Comparison of ENCODE assay signal across 9 mouse cellular contexts in genomic region chr7:102442432-102442831, GRCm38 (mm10). TPM values are rescaled to one million over a fixed set of nuclear protein-coding genes. Genes with fewer than 3 reads are reported as not detected.
DNase-seq lines count a peak whose midpoint lies in the region; ATAC-seq and TF ChIP-seq lines count a peak whose summit lies in the region.
"Had no signal": no experiment of that assay in that cellular context is flagged by ENCODE, and none has a peak within 500 bp of the region (broad histone marks: within the 10 kb centered on the region; RNA-seq: fewer than 3 reads in every experiment).

No protein-coding gene starts in this region.

- H3K9ac ChIP-seq in heart, postnatal 0 days (replicated peaks; ENCODE audit: low read depth, low read length) = peak overlapping the region; percentile 82
- H3K9ac ChIP-seq in MEL (ENCODE audit: control insufficient read depth, low read depth, low read length, poor library complexity, severe bottlenecking) = peak overlapping the region; percentile 99
- peak overlapping the region; percentile 82 for H3K9ac ChIP-seq in forebrain, embryonic 16.5 days (replicated peaks; ENCODE audit: low read depth, low read length)

- peaks cover 31% of the 10 kb centered on the region for H3K79me2 ChIP-seq in MEL (ENCODE audit: control insufficient read depth, insufficient read depth, low read length, poor library complexity)
- peaks cover 38% of the 10 kb centered on the region for H3K79me2 ChIP-seq in macrophage (ENCODE audit: inconsistent target)

- TF ChIP-seq POLR2A in MEL (IDR thresholded peaks at IDR 0.05; ENCODE audit: control insufficient read depth in 1 of 2, insufficient read depth in 1 of 2, low read depth in 1 of 2, low read length in 2 of 2, poor library complexity in 1 of 2) = no peak

- H3K9me3 ChIP-seq in heart, postnatal 0 days (replicated peaks; ENCODE audit: control insufficient read depth, low read length) = no peaks in the 10 kb centered on the region
- H3K9me3 ChIP-seq in MEL (replicated peaks; ENCODE audit: insufficient read depth, low read length) = no peaks in the 10 kb centered on the region
- no peaks in the 10 kb centered on the region for H3K9me3 ChIP-seq in forebrain, embryonic 16.5 days (ENCODE audit: control insufficient read depth, low read length)

- no peak for TF ChIP-seq RAD21 in MEL (IDR thresholded peaks at IDR 0.05; ENCODE audit: low read depth, low read length)

- ATAC-seq in heart, postnatal 0 days (ENCODE audit: insufficient read depth, low read depth) = no peak
- no peak for ATAC-seq in forebrain, embryonic 16.5 days

- H3K4me2 ChIP-seq in heart, postnatal 0 days (ENCODE audit: low read depth, low read length) = peak overlapping the region; percentile 87
- peak overlapping the region; percentile 85 for H3K4me2 ChIP-seq in forebrain, embryonic 16.5 days (ENCODE audit: low read length)

- peak overlapping the region; percentile 85 for H3K4me3 ChIP-seq in heart, postnatal 0 days (ENCODE audit: low read depth, low read length)
- peak overlapping the region; percentile 49 to 99 for H3K4me3 ChIP-seq in MEL (ENCODE audit: control insufficient read depth in 1 of 2, insufficient read depth in 1 of 2, low read depth in 2 of 2, low read length in 2 of 2)
- peak overlapping the region; percentile 89 for H3K4me3 ChIP-seq in forebrain, embryonic 16.5 days (replicated peaks; ENCODE audit: low read length)
- peak overlapping the region; percentile 79 for H3K4me3 ChIP-seq in macrophage (ENCODE audit: inconsistent target)

- peak overlapping the region; percentile 76 for H3K27ac ChIP-seq in heart, postnatal 0 days (ENCODE audit: low read depth)
- H3K27ac ChIP-seq in MEL (ENCODE audit: control insufficient read depth, low read depth, low read length) = peak overlapping the region; percentile 98
- peak overlapping the region; percentile 23; the same call in 1 of the 2 replicates for H3K27ac ChIP-seq in forebrain, embryonic 16.5 days (ENCODE audit: low read length)
- peak overlapping the region; percentile 76 for H3K27ac ChIP-seq in macrophage

- H3K27me3 ChIP-seq in heart, postnatal 0 days (ENCODE audit: control insufficient read depth, insufficient read depth, low read length) = no peaks in the 10 kb centered on the region
- no peaks in the 10 kb centered on the region for H3K27me3 ChIP-seq in MEL (ENCODE audit: control insufficient read depth in 1 of 2, insufficient read depth in 2 of 2, low read length in 2 of 2)
- no peaks in the 10 kb centered on the region for H3K27me3 ChIP-seq in forebrain, embryonic 16.5 days (replicated peaks; ENCODE audit: control insufficient read depth, insufficient read depth, low read length)

- no peak for DNase-seq in heart, postnatal 0 days (ENCODE audit: low spot score)
- DNase-seq in heart, adult 18-20 months = no peak
- DNase-seq in MEL (ENCODE audit: low read depth, low spot score) = no peak
- no peak for DNase-seq in urinary bladder, postnatal 14 days (ENCODE audit: low spot score)
- no peak for DNase-seq in left cerebral cortex, postnatal 4 days
- DNase-seq in kidney, postnatal 4 days = no peak
- DNase-seq: thymus, adult 18-20 months had no signal

- no peak for TF ChIP-seq CTCF in heart, postnatal 0 days (IDR thresholded peaks at IDR 0.05; ENCODE audit: low read depth)
- no peak for TF ChIP-seq CTCF in MEL (IDR thresholded peaks at IDR 0.05 in 2 of 3, conservative IDR thresholded peaks at IDR 0.05 in 1 of 3; ENCODE audit: control insufficient read depth in 1 of 3, insufficient read depth in 1 of 3, low read depth in 2 of 3, low read length in 3 of 3, poor library complexity in 1 of 3, severe bottlenecking in 1 of 3)

- H3K36me3 ChIP-seq in heart, postnatal 0 days (replicated peaks; ENCODE audit: control insufficient read depth, insufficient read depth, low read length) = peaks cover 23% of the 10 kb centered on the region
- H3K36me3 ChIP-seq in MEL (ENCODE audit: control insufficient read depth in 1 of 2, insufficient read depth in 2 of 2, low read length in 2 of 2) = peaks cover 17 to 32% of the 10 kb centered on the region in 2 experiments
- H3K36me3 ChIP-seq in forebrain, embryonic 16.5 days (ENCODE audit: control insufficient read depth, insufficient read depth) = 0 out of 2 replicates have a peak, but pooled peaks cover 2% of the 10 kb centered on the region
- H3K36me3 ChIP-seq in macrophage (ENCODE audit: inconsistent target) = 0 out of 2 replicates have a peak, but pooled peaks cover 4% of the 10 kb centered on the region

- peaks cover 11% of the 10 kb centered on the region for H3K4me1 ChIP-seq in heart, postnatal 0 days (ENCODE audit: control insufficient read depth, insufficient read depth)
- H3K4me1 ChIP-seq in MEL (ENCODE audit: control insufficient read depth in 1 of 2, insufficient read depth in 2 of 2, low read length in 2 of 2) = peaks cover 8 to 20% of the 10 kb centered on the region in 2 experiments
- H3K4me1 ChIP-seq in forebrain, embryonic 16.5 days (replicated peaks; ENCODE audit: control insufficient read depth, insufficient read depth, low read length) = peaks cover 22% of the 10 kb centered on the region

- no peak for TF ChIP-seq EP300 in heart, postnatal 0 days (IDR thresholded peaks at IDR 0.05; ENCODE audit: low read depth)
- TF ChIP-seq EP300 in MEL (IDR thresholded peaks at IDR 0.05; ENCODE audit: low read depth in 1 of 2, low read length in 2 of 2) = no peak

- intact Hi-C loops in left cerebral cortex, postnatal 4 days (cut with DNase I) = no loop called here

- WGBS in heart, postnatal 0 days = 4% methylated on average over 4 of the region's 4 CpGs
- 1% methylated on average over 4 of the region's 4 CpGs for whole genome bisulfite sequencing in forebrain, embryonic 16.5 days
- WGBS in macrophage (ENCODE audit: missing documents) = 0% methylated on average over 4 of the region's 4 CpGs

TF ChIP-seq in MEL, 35 proteins besides CTCF, POLR2A, EP300 and RAD21 (continues in another document):
- TF ChIP-seq MXI1 (IDR thresholded peaks at IDR 0.05; ENCODE audit: low read depth, low read length) (peak; percentile 13; the same call in 1 of the 2 replicates), MAX (IDR thresholded peaks at IDR 0.05; ENCODE audit: low read length) (no peak), CHD1 (IDR thresholded peaks at IDR 0.05; ENCODE audit: low read depth, low read length) (no peak)

RNA-seq across cellular contexts. Expression of gene Rrm1, which starts 0.9 kb away (rescaled TPM):
- 58.2 and 102 TPM in 2 replicates for total RNA-seq in heart, postnatal 0 days (2014; rRNA removed; ENCODE audit: low replicate concordance)
- polyA plus RNA-seq in heart, postnatal 0 days (2015; fragmentation: Nextera tagmentation; extraction: Ambion mirVana) = 34.4 and 36.4 TPM in 2 replicates
- 10 to 100 TPM in 1 of 2 experiments, 1 to 10 TPM in 1; 9.5 to 10.1 TPM for total RNA-seq in heart, adult 18-20 months (2021)
- total RNA-seq in MEL (2012; rRNA removed) = 147 and 154 TPM in 2 replicates
- polyA plus RNA-seq in MEL (2012; ENCODE audit: insufficient read depth in 1 of 2, insufficient read length in 2 of 2, low read depth in 1 of 2, low replicate concordance in 2 of 2, missing spikeins in 1 of 2) (100 to 1,000 TPM in 1 of 2 experiments, not detected in 1; 228 TPM), macrophage (2018) (17.3 to 71.9 TPM (median 64.3 TPM) in 3 replicates)
- 79.3 and 96.2 TPM in 2 replicates for polyA plus RNA-seq in forebrain, embryonic 16.5 days (2015; fragmentation: Nextera tagmentation; extraction: Ambion mirVana)
- total RNA-seq in macrophage (2018; cell fraction: chromatin; rRNA removed) = 10 to 100 TPM in 16 of 26 experiments, 1 to 10 TPM in 10; 3.6 to 49.4 (median 17.3) TPM
- total RNA-seq in macrophage (2018; cell fraction: cytosol; rRNA removed) = 10 to 100 TPM; 11.1 to 27.7 (median 17.6) TPM
- 10 to 100 TPM in 19 of 26 experiments, 1 to 10 TPM in 7; 5.5 to 82.4 (median 12.4) TPM for total RNA-seq in macrophage (2018; cell fraction: nucleus; rRNA removed)
- total RNA-seq in left cerebral cortex, postnatal 4 days (2021) = 10 to 100 TPM; 24.8 to 25.0 TPM

RNA-seq across cellular contexts. Expression of gene Olfr543, which starts 39.0 kb away (rescaled TPM):
- not detected in 2 replicates for total RNA-seq in heart, postnatal 0 days (2014; rRNA removed; ENCODE audit: low replicate concordance)
- not detected in 2 replicates for polyA plus RNA-seq in heart, postnatal 0 days (2015; fragmentation: Nextera tagmentation; extraction: Ambion mirVana)
- not detected for total RNA-seq in heart, adult 18-20 months (2021)
- 0.12 TPM in 1 of 2 replicates, not detected in the other for total RNA-seq in MEL (2012; rRNA removed)
- polyA plus RNA-seq in MEL (2012; ENCODE audit: insufficient read depth in 1 of 2, insufficient read length in 2 of 2, low read depth in 1 of 2, low replicate concordance in 2 of 2, missing spikeins in 1 of 2) (under 1 TPM in 1 of 2 experiments, not detected in 1; 0.61 TPM), macrophage (2018) (not detected in 3 replicates)
- 0.43 and 0.66 TPM in 2 replicates for polyA plus RNA-seq in forebrain, embryonic 16.5 days (2015; fragmentation: Nextera tagmentation; extraction: Ambion mirVana)
- not detected for total RNA-seq in macrophage (2018; cell fraction: chromatin; rRNA removed)
- total RNA-seq in macrophage (2018; cell fraction: cytosol; rRNA removed) = not detected
- not detected for total RNA-seq in macrophage (2018; cell fraction: nucleus; rRNA removed)
- not detected for total RNA-seq in left cerebral cortex, postnatal 4 days (2021)

RNA-seq across cellular contexts. Expression of gene Olfr544, which starts 45.7 kb away (rescaled TPM):
- not detected in 2 replicates for total RNA-seq in heart, postnatal 0 days (2014; rRNA removed; ENCODE audit: low replicate concordance)
- polyA plus RNA-seq in heart, postnatal 0 days (2015; fragmentation: Nextera tagmentation; extraction: Ambion mirVana) = not detected in 2 replicates
- total RNA-seq in heart, adult 18-20 months (2021) = not detected
- 0.04 and 0.07 TPM in 2 replicates for total RNA-seq in MEL (2012; rRNA removed)
- polyA plus RNA-seq in MEL (2012; ENCODE audit: insufficient read depth in 1 of 2, insufficient read length in 2 of 2, low read depth in 1 of 2, low replicate concordance in 2 of 2, missing spikeins in 1 of 2) = under 1 TPM in 1 of 2 experiments, not detected in 1; 0.07 TPM
- polyA plus RNA-seq in forebrain, embryonic 16.5 days (2015; fragmentation: Nextera tagmentation; extraction: Ambion mirVana) = 0.10 TPM in 2 replicates
- total RNA-seq in macrophage (2018; cell fraction: chromatin; rRNA removed) = not detected
- total RNA-seq in macrophage (2018; cell fraction: cytosol; rRNA removed) = not detected
- total RNA-seq in macrophage (2018; cell fraction: nucleus; rRNA removed) = not detected
- not detected in 3 replicates for polyA plus RNA-seq in macrophage (2018)
- total RNA-seq in left cerebral cortex, postnatal 4 days (2021) = not detected

RNA-seq across cellular contexts. Expression of gene Olfr545, which starts 56.9 kb away (rescaled TPM):
- not detected in 2 replicates for total RNA-seq in heart, postnatal 0 days (2014; rRNA removed; ENCODE audit: low replicate concordance)
- not detected in 2 replicates for polyA plus RNA-seq in heart, postnatal 0 days (2015; fragmentation: Nextera tagmentation; extraction: Ambion mirVana)
- total RNA-seq in heart, adult 18-20 months (2021) = not detected
- total RNA-seq in MEL (2012; rRNA removed) = 0.12 TPM in 1 of 2 replicates, not detected in the other
- polyA plus RNA-seq in MEL (2012; ENCODE audit: insufficient read depth in 1 of 2, insufficient read length in 2 of 2, low read depth in 1 of 2, low replicate concordance in 2 of 2, missing spikeins in 1 of 2) = under 1 TPM in 1 of 2 experiments, not detected in 1; 0.25 TPM
- polyA plus RNA-seq in forebrain, embryonic 16.5 days (2015; fragmentation: Nextera tagmentation; extraction: Ambion mirVana) = 0.17 TPM in 1 of 2 replicates, not detected in the other
- not detected for total RNA-seq in macrophage (2018; cell fraction: chromatin; rRNA removed)
- not detected for total RNA-seq in macrophage (2018; cell fraction: cytosol; rRNA removed)
- total RNA-seq in macrophage (2018; cell fraction: nucleus; rRNA removed) = not detected
- polyA plus RNA-seq in macrophage (2018) = not detected in 3 replicates
- total RNA-seq in left cerebral cortex, postnatal 4 days (2021) = not detected

Comparison
In these comparisons a context has a peak if more than half of its experiments do, and no peak if none do; other contexts are left out.
1. H3K27ac ChIP-seq: peak in every context shown above with its lines; median percentile 98 in MEL; 76 in heart, postnatal 0 days; 76 in macrophage; 23 in forebrain, embryonic 16.5 days.